Mouse (Mus musculus) layer of hippocampus, postnatal 25 days (tissue): ENCODE measurements around the gene Slk. TPM values are rescaled to one million over a fixed set of nuclear protein-coding genes. Genes with fewer than 3 reads are reported as not detected.
A peak's percentile ranks its signal among the peaks of the same experiment; 100 is the strongest.

Experiments used
- DNase-seq, 2 experiments: peaks; one replicate each; pipeline ENCODE4 v3.0.0; 2022; ENCODE audit warnings: mixed read lengths in 2 of 2, low spot score in 1 of 2; ENCODE audit errors: extremely low spot score in 1 of 2
- total RNA-seq, 2 experiments: library from RNA; stranded (reverse); gene quantifications; 2 replicates each; pipeline ENCODE4 v1.2.3; 2021

The Slk gene
- total RNA-seq, 2 experiments from 2014 or later = 62.2 to 68.7 TPM

DNA sequence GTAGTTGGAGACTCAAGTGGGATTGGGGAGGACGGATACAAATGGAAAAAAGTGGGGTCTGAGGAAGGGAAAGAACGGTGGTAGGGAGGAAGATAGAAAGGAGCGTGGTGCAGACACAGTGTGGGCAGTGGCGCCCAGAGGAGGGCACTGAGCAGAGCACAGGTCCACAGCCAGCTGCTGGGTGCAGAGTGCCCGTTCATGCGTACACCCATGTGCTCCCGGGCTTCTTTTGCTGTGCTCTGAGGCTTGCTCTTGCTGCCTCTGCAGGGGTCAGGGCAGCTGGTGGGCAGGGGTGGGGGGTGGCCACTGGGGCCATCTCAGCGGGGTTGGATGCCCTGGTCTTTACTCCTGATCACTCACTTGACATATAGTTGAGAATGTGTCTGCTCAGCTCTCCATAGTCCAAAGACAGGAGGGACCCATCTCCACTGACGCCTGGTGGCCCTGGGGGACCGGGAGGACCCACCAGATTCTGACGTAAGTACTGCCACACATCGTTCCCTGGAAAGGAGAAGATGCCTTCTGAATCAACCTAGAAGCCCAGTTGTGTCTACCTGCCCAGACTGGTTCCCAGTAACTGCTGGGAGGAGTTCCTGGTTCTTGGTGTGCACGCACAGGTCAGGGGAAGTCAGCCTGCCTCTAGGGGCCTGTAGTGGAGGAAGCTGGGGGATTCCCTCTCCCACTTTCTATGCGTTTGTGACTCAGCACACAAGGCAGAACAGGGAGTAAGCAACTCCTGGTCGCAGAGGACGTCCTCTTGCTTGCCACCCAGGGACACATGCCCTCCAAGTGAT, 71.1 kb downstream of the Slk start:
- DNase-seq = no peak

DNA sequence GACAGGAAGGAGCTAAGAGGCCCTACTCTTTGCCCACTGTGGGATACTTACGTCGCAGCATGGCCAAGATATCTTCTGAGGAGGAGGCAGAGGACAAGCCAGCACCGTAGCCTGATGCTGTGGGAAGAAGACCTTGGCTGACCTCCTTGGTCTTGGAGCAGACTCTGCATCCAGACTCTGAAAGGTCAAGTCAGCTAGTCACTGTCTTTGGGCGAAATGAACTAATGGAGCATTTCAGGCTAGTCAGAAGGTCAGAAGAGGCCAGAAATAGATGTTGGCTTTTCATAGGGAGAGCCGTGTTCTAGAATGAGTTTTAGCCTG, 71.6 kb downstream of the Slk start:
- no peak for DNase-seq

- DNase-seq = no peak
Observed at GRCm38 (mm10) chr19:47652255-47652654, 72.8 kb downstream of the Slk start.

- DNase-seq = no peak
Observed at GRCm38 (mm10) chr19:47653173-47653572, 73.7 kb downstream of the Slk start.

- no peak for DNase-seq
Observed at GRCm38 (mm10) chr19:47654896-47655295, 75.4 kb downstream of the Slk start.

- DNase-seq = peak in 1 of 2 experiments; percentile 35
Observed at GRCm38 (mm10) chr19:47658914-47659535, 79.5 kb downstream of the Slk start.

GRCm38 (mm10) chr19:47659765-47660408, 80.4 kb downstream of the Slk start:
- DNase-seq = no peak

GRCm38 (mm10) chr19:47667601-47668000, 88.1 kb downstream of the Slk start:
- no peak for DNase-seq

DNA sequence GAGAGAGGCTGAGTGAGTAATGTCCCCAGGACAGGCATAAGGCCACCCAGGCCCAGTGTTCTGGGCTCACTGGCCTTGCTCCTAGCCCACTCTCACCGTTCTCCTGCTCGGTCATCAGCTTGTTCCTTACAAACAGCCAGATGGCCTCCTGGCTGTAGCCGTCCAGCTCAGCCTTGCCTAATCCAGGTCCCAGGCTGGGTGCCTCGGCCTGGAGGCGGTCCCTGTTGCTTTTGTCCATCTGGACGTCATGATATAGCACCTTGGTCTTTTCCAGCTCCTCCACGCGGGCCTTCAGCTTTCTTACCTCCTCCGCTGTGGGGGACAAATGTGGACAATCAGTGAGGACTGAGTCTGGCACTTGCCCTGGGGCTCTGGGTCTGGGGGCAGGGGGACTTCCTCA, 88.9 kb downstream of the Slk start:
- no peak for DNase-seq

GRCm38 (mm10) chr19:47674419-47674818, 94.9 kb downstream of the Slk start:
- DNase-seq = peak in 1 of 2 experiments; percentile 53

- DNase-seq = no peak
Observed at GRCm38 (mm10) chr19:47678675-47679074, 99.2 kb downstream of the Slk start.

DNA sequence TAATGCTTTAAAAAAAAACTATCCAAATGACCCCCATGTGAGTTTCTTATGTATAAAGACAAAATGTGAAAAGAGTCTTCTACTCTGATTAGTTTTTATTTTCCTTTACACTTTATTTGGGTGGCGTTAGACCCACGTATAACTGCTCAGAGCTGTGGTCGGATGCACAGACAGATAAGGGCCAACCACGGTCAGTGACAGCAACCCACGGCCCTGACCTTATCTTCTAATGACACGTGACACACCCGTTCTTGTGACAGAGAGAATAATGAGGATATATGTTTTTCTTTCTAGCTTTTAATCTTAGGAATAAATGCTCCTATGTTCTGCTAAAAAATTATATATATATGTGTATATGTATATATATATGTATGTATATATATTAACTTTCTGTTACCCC, 110.1 kb downstream of the Slk start:
- DNase-seq = no peak

DNA sequence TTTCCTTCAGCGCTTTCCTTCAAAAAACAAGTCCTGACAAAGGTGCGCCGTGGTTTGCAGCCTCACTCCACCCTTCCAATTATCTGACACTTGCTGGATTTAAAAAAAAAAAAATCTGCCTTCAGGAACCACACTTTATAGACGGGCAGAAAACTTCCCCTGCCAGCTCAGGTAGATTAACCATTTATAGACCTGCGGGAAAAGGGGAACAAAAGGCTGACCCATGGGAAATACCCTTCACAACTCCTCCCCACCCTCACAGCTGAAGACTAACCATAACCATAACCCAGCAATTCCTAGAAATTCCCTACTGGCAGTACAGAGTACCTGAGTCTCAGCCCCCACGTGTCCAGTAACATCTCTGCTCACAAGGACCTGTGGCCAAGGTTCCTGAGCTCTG, 112.5 kb downstream of the Slk start, which contains the start of gene Col17a1:
Gene Col17a1 (minus strand): TSS at position 101 of the 400 bp plus-strand sequence.
- DNase-seq = no peak

Other genes with a start within 250 kb of the Slk start
- gene Sh3pxd2a, start 115.3 kb upstream of the Slk start, total RNA-seq = 10 to 100 TPM; 31.9 to 36.9 TPM
- 10 to 100 TPM; 22.7 to 23.5 TPM for gene Stn1, start 42.2 kb upstream of the Slk start, total RNA-seq
- under 1 TPM in 1 of 2 experiments, not detected in 1; 0.15 TPM for gene Col17a1, start 112.4 kb downstream of the Slk start, total RNA-seq
- 100 to 1,000 TPM in 1 of 2 experiments, 10 to 100 TPM in 1; 98.3 to 103 TPM for gene Sfr1, start 152.0 kb downstream of the Slk start, total RNA-seq